Comparison of ENCODE assay signal across 9 mouse cellular contexts in genomic region chr10:70318630-70319029, GRCm38 (mm10).
DNase-seq lines count a peak whose midpoint lies in the region; ATAC-seq and TF ChIP-seq lines count a peak whose summit lies in the region.
"Had no signal": no experiment of that assay in that cellular context is flagged by ENCODE, and none has a peak within 500 bp of the region (broad histone marks: within the 10 kb centered on the region; RNA-seq: fewer than 3 reads in every experiment).

No protein-coding gene starts in this region.

- TF ChIP-seq CTCF in heart, adult 2 months (IDR thresholded peaks at IDR 0.05): peak; percentile 92
- TF ChIP-seq CTCF in layer of hippocampus, adult 2 months (conservative IDR thresholded peaks at IDR 0.05): peak; percentile 91

- intact Hi-C loops in heart, adult 2 months (cut with DNase I): loop anchor here (1.0 to 5.0 kb wide), 4 partner anchors 189 to 899 kb away; no protein-coding TSS in a partner anchor
- intact Hi-C loops in heart, postnatal 14 days (cut with DNase I): loop anchor here (2.0 to 10.0 kb wide), 4 partner anchors 246 to 899 kb away; no protein-coding TSS in a partner anchor

- H3K27me3 ChIP-seq in heart, adult 2 months (ENCODE audit: control insufficient read depth, insufficient read depth, low read length): no peaks in the 10 kb centered on the region
- no peaks in the 10 kb centered on the region for H3K27me3 ChIP-seq in heart, embryonic 11.5 days (ENCODE audit: control insufficient read depth, insufficient read depth, low read length)
- H3K27me3 ChIP-seq in splenic B cell, adult 2 months (ENCODE audit: control insufficient read depth, insufficient read depth, low read length, poor library complexity, severe bottlenecking): no peaks in the 10 kb centered on the region
- H3K27me3 ChIP-seq: lung, embryonic 15.5 days had no signal

- no peaks in the 10 kb centered on the region for H3K9me3 ChIP-seq in heart, embryonic 11.5 days (replicated peaks; ENCODE audit: control insufficient read depth, low read length)
- H3K9me3 ChIP-seq: lung, embryonic 15.5 days had no signal

- H3K9ac ChIP-seq in heart, adult 2 months (ENCODE audit: low read depth, low read length): no peak overlapping the region
- H3K9ac ChIP-seq in heart, embryonic 11.5 days (ENCODE audit: low read depth, low read length): no peak overlapping the region
- H3K9ac ChIP-seq: lung, embryonic 15.5 days had no signal

- ATAC-seq in heart, embryonic 11.5 days (replicated peaks; ENCODE audit: insufficient number of reproducible peaks, low FRiP score, low TSS enrichment): no peak
- peak; percentile 68 for ATAC-seq in megakaryocyte, adult 5-6 weeks (ENCODE audit: poor library complexity, severe bottlenecking)

- H3K36me3 ChIP-seq in heart, adult 2 months (ENCODE audit: control insufficient read depth, insufficient read depth, low read length): no peaks in the 10 kb centered on the region
- no peaks in the 10 kb centered on the region for H3K36me3 ChIP-seq in heart, embryonic 11.5 days (ENCODE audit: control insufficient read depth, insufficient read depth, low read length)
- no peaks in the 10 kb centered on the region for H3K36me3 ChIP-seq in splenic B cell, adult 2 months (ENCODE audit: control insufficient read depth, insufficient read depth, low read length, poor library complexity, severe bottlenecking)
- H3K36me3 ChIP-seq: lung, embryonic 15.5 days had no signal

- H3K4me3 ChIP-seq in heart, adult 2 months: no peak overlapping the region
- H3K4me3 ChIP-seq in heart, embryonic 11.5 days (ENCODE audit: low read depth, low read length): no peak overlapping the region
- no peak overlapping the region for H3K4me3 ChIP-seq in layer of hippocampus, adult 2 months
- H3K4me3 ChIP-seq: lung, embryonic 15.5 days had no signal

- no peak for DNase-seq in heart, adult 2 months
- peak; percentile 89 for DNase-seq in MN1 (ENCODE audit: low spot score)
- peak; percentile 20 to 60 for DNase-seq in cerebellum, postnatal 36 days
- DNase-seq in heart, postnatal 14 days: peak; percentile 13 to 58
- peak; percentile 78 to 84 for DNase-seq in layer of hippocampus, adult 2 months (ENCODE audit: low spot score in 2 of 2)
- DNase-seq in splenic B cell, adult 2 months (ENCODE audit: low read depth, low spot score): peak; percentile 50

- no peak for TF ChIP-seq POLR2A in heart, adult 2 months (IDR thresholded peaks at IDR 0.05; ENCODE audit: insufficient read depth, low read depth, low read length)

- no peaks in the 10 kb centered on the region for H3K4me1 ChIP-seq in heart, adult 2 months (ENCODE audit: control insufficient read depth, insufficient read depth, low read length)
- H3K4me1 ChIP-seq in heart, embryonic 11.5 days (ENCODE audit: control insufficient read depth, insufficient read depth, low read length): no peaks in the 10 kb centered on the region
- H3K4me1 ChIP-seq: lung, embryonic 15.5 days had no signal

- no peak overlapping the region for H3K27ac ChIP-seq in heart, adult 2 months
- no peak overlapping the region for H3K27ac ChIP-seq in heart, embryonic 11.5 days (ENCODE audit: low read depth, low read length)
- peak overlapping the region; percentile 53; the same call in 1 of the 2 replicates for H3K27ac ChIP-seq in layer of hippocampus, adult 2 months
- H3K27ac ChIP-seq: lung, embryonic 15.5 days had no signal

- H3K79me2 ChIP-seq in heart, adult 2 months (replicated peaks; ENCODE audit: control insufficient read depth, insufficient read depth, low read length): no peaks in the 10 kb centered on the region

- no peak for TF ChIP-seq EP300 in heart, adult 2 months (IDR thresholded peaks at IDR 0.05; ENCODE audit: insufficient read depth, low read depth, low read length)

- no peak overlapping the region for H3K4me2 ChIP-seq in heart, embryonic 11.5 days
- H3K4me2 ChIP-seq: lung, embryonic 15.5 days had no signal

- 7% methylated on average over 3 of the region's 3 CpGs for WGBS in heart, adult 2 months
- WGBS in heart, embryonic 11.5 days (ENCODE audit: insufficient replicate concordance): 12% methylated on average over 3 of the region's 3 CpGs

Comparison
In these comparisons a context has a peak if more than half of its experiments do, and no peak if none do; other contexts are left out.
1. DNase-seq: peak in MN1 (single experiment), cerebellum, postnatal 36 days (2 of 2), heart, postnatal 14 days (2 of 2), layer of hippocampus, adult 2 months (2 of 2) and splenic B cell, adult 2 months (single experiment); none in heart, adult 2 months (0 of 2).